Mouse (Mus musculus): ENCODE results near the gene Gmpr. TPM values are rescaled to one million over a fixed set of nuclear protein-coding genes. Genes with fewer than 3 reads are reported as not detected.

Gene Gmpr
- total and polyA plus RNA-seq, 3 experiments, result 139 to 171 (median 158) TPM

GRCm38 (mm10) chr13:45508495-45508894, 1.3 kb downstream of the Gmpr start:
- Histone ChIP-seq H3K4me3 (peak overlapping the region; percentile 71), H3K27me3 (ENCODE audit: control insufficient read depth, insufficient read depth, low read length) (no peaks in the 10 kb centered on the region), H3K36me3 (ENCODE audit: control insufficient read depth, insufficient read depth, low read length) (peaks cover 15% of the 10 kb centered on the region), H3K79me2 (replicated peaks; ENCODE audit: control insufficient read depth, insufficient read depth, low read length) (no peaks in the 10 kb centered on the region), H3K4me1 (ENCODE audit: control insufficient read depth, insufficient read depth, low read length) (peaks cover 15% of the 10 kb centered on the region), H3K9ac (ENCODE audit: low read depth, low read length) (peak overlapping the region; percentile 9), H3K27ac (peak overlapping the region; percentile 95)
- WGBS, result 4% methylated on average over 8 of the region's 8 CpGs
- TF ChIP-seq POLR2A (IDR thresholded peaks at IDR 0.05; ENCODE audit: insufficient read depth, low read depth, low read length) (peak; percentile 79), CTCF (IDR thresholded peaks at IDR 0.05) (peak; percentile 53), EP300 (IDR thresholded peaks at IDR 0.05; ENCODE audit: insufficient read depth, low read depth, low read length) (no peak)
- DNase-seq, result peak; percentile 65 to 79
- intact Hi-C loops (cut with DNase I), result no loop called here

GRCm38 (mm10) chr13:45509366-45509765, 2.1 kb downstream of the Gmpr start:
- WGBS, result 68% methylated on average over 6 of the region's 6 CpGs
- Histone ChIP-seq H3K4me3 (no peak overlapping the region), H3K27me3 (ENCODE audit: control insufficient read depth, insufficient read depth, low read length) (no peaks in the 10 kb centered on the region), H3K36me3 (ENCODE audit: control insufficient read depth, insufficient read depth, low read length) (peaks cover 15% of the 10 kb centered on the region), H3K79me2 (replicated peaks; ENCODE audit: control insufficient read depth, insufficient read depth, low read length) (no peaks in the 10 kb centered on the region), H3K27ac (peak overlapping the region; percentile 95), H3K4me1 (ENCODE audit: control insufficient read depth, insufficient read depth, low read length) (peaks cover 17% of the 10 kb centered on the region), H3K9ac (ENCODE audit: low read depth, low read length) (no peak overlapping the region)
- intact Hi-C loops (cut with DNase I), result no loop called here
- TF ChIP-seq CTCF (IDR thresholded peaks at IDR 0.05), result no peak
- no peak for TF ChIP-seq POLR2A (IDR thresholded peaks at IDR 0.05; ENCODE audit: insufficient read depth, low read depth, low read length)
- no peak for TF ChIP-seq EP300 (IDR thresholded peaks at IDR 0.05; ENCODE audit: insufficient read depth, low read depth, low read length)
- DNase-seq, result no peak

GRCm38 (mm10) chr13:45511706-45512435, 4.6 kb downstream of the Gmpr start:
- Histone ChIP-seq H3K79me2 (replicated peaks; ENCODE audit: control insufficient read depth, insufficient read depth, low read length) (no peaks in the 10 kb centered on the region), H3K4me3 (no peak overlapping the region), H3K9ac (ENCODE audit: low read depth, low read length) (no peak overlapping the region), H3K4me1 (ENCODE audit: control insufficient read depth, insufficient read depth, low read length) (peaks cover 26% of the 10 kb centered on the region), H3K27me3 (ENCODE audit: control insufficient read depth, insufficient read depth, low read length) (no peaks in the 10 kb centered on the region), H3K36me3 (ENCODE audit: control insufficient read depth, insufficient read depth, low read length) (peaks cover 21% of the 10 kb centered on the region), H3K27ac (peak overlapping the region; percentile 49)
- DNase-seq, result no peak
- 39% methylated on average over 6 of the region's 6 CpGs for WGBS
- intact Hi-C loops (cut with DNase I), result no loop called here
- TF ChIP-seq CTCF (IDR thresholded peaks at IDR 0.05), result no peak
- TF ChIP-seq POLR2A (IDR thresholded peaks at IDR 0.05; ENCODE audit: insufficient read depth, low read depth, low read length), result no peak
- TF ChIP-seq EP300 (IDR thresholded peaks at IDR 0.05; ENCODE audit: insufficient read depth, low read depth, low read length), result no peak

GRCm38 (mm10) chr13:45512531-45512930, 5.3 kb downstream of the Gmpr start:
- WGBS, result 63% methylated on average over 8 of the region's 8 CpGs
- intact Hi-C loops (cut with DNase I), result no loop called here
- Histone ChIP-seq H3K27me3 (ENCODE audit: control insufficient read depth, insufficient read depth, low read length) (no peaks in the 10 kb centered on the region), H3K79me2 (replicated peaks; ENCODE audit: control insufficient read depth, insufficient read depth, low read length) (no peaks in the 10 kb centered on the region), H3K27ac (peak overlapping the region; percentile 49), H3K4me1 (ENCODE audit: control insufficient read depth, insufficient read depth, low read length) (peaks cover 28% of the 10 kb centered on the region), H3K9ac (ENCODE audit: low read depth, low read length) (no peak overlapping the region), H3K36me3 (ENCODE audit: control insufficient read depth, insufficient read depth, low read length) (peaks cover 23% of the 10 kb centered on the region), H3K4me3 (no peak overlapping the region)
- TF ChIP-seq POLR2A (IDR thresholded peaks at IDR 0.05; ENCODE audit: insufficient read depth, low read depth, low read length) (no peak; the same call in 1 of the 2 replicates), EP300 (IDR thresholded peaks at IDR 0.05; ENCODE audit: insufficient read depth, low read depth, low read length) (peak; percentile 64; the same call in 1 of the 2 replicates), CTCF (IDR thresholded peaks at IDR 0.05) (peak; percentile 30)
- DNase-seq, result peak in 1 of 2 experiments; percentile 46

GRCm38 (mm10) chr13:45513009-45513984, 6.1 kb downstream of the Gmpr start:
- no peak for DNase-seq
- no peak for TF ChIP-seq EP300 (IDR thresholded peaks at IDR 0.05; ENCODE audit: insufficient read depth, low read depth, low read length)
- TF ChIP-seq POLR2A (IDR thresholded peaks at IDR 0.05; ENCODE audit: insufficient read depth, low read depth, low read length), result no peak
- no peak for TF ChIP-seq CTCF (IDR thresholded peaks at IDR 0.05)
- intact Hi-C loops (cut with DNase I), result no loop called here
- Histone ChIP-seq H3K4me3 (no peak overlapping the region), H3K36me3 (ENCODE audit: control insufficient read depth, insufficient read depth, low read length) (peaks cover 23% of the 10 kb centered on the region), H3K79me2 (replicated peaks; ENCODE audit: control insufficient read depth, insufficient read depth, low read length) (no peaks in the 10 kb centered on the region), H3K4me1 (ENCODE audit: control insufficient read depth, insufficient read depth, low read length) (peaks cover 28% of the 10 kb centered on the region), H3K27me3 (ENCODE audit: control insufficient read depth, insufficient read depth, low read length) (no peaks in the 10 kb centered on the region), H3K27ac (peak overlapping the region; percentile 49; the same call in 1 of the 2 replicates), H3K9ac (ENCODE audit: low read depth, low read length) (no peak overlapping the region)
- WGBS, result 60% methylated on average over 12 of the region's 12 CpGs

Measured in heart, adult 2 months (tissue).